Comparison of ENCODE assay signal across 26 mouse cellular contexts in the genomic region with DNA sequence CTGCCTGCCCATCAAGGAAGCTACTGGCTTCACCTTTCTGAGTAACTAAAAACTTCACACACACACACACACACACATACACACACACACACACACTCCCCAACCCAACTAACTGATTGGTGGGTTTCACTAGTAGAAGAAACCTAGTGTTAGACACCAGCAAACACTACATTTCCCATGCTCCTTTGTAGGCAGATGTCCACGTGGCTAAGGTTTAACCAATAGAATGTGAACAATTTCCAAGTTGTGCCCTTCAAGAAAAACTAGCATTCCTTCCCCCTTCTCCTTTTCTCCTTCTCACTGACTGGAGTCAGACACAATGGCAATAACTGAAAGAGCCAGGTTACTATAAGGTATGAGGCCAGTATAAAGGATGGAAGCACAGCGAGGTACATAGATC.
"Had no signal": no experiment of that assay in that cellular context is flagged by ENCODE, and none has a peak within 500 bp of the region (broad histone marks: within the 10 kb centered on the region; RNA-seq: fewer than 3 reads in every experiment).

No protein-coding gene starts in this region.

- H3K4me3 ChIP-seq: heart, adult 2 months; heart, embryonic 13.5 days; heart, embryonic 15.5 days; hindbrain, embryonic 13.5 days; hindbrain, embryonic 15.5 days; kidney, embryonic 15.5 days; limb, embryonic 10.5 days; limb, embryonic 12.5 days had no signal

- H3K36me3 ChIP-seq: heart, embryonic 13.5 days; heart, embryonic 15.5 days; hindbrain, embryonic 13.5 days; hindbrain, embryonic 15.5 days; kidney, embryonic 15.5 days; limb, embryonic 10.5 days; limb, embryonic 12.5 days had no signal

- H3K4me2 ChIP-seq: heart, embryonic 11.5 days; heart, embryonic 13.5 days; heart, embryonic 15.5 days; hindbrain, embryonic 13.5 days; hindbrain, embryonic 15.5 days; kidney, embryonic 15.5 days; limb, embryonic 12.5 days; liver, embryonic 11.5 days had no signal

- ATAC-seq: hindbrain, postnatal 0 days; intestine, embryonic 16.5 days had no signal

- H3K27me3 ChIP-seq: heart, embryonic 13.5 days; heart, embryonic 15.5 days; hindbrain, embryonic 15.5 days; kidney, embryonic 15.5 days had no signal

- H3K4me1 ChIP-seq: heart, embryonic 13.5 days; heart, embryonic 15.5 days; hindbrain, embryonic 13.5 days; hindbrain, embryonic 15.5 days; kidney, embryonic 15.5 days; limb, embryonic 12.5 days had no signal

- H3K9me3 ChIP-seq: heart, embryonic 13.5 days; heart, embryonic 15.5 days; hindbrain, embryonic 13.5 days; hindbrain, embryonic 15.5 days; kidney, embryonic 15.5 days; limb, embryonic 10.5 days; limb, embryonic 12.5 days had no signal

- H3K9ac ChIP-seq: heart, embryonic 13.5 days; heart, embryonic 15.5 days; hindbrain, embryonic 13.5 days; hindbrain, embryonic 15.5 days; kidney, embryonic 15.5 days; limb, embryonic 12.5 days had no signal

- DNase-seq: gastrocnemius, postnatal 14 days; gastrocnemius, postnatal 36 days; heart, adult 11 months; heart, adult 2 months; heart, postnatal 14 days; heart, postnatal 36 days; kidney, adult 11 months; kidney, adult 2 months; kidney, adult 9 months; kidney, postnatal 14 days; kidney, postnatal 36 days; layer of hippocampus, adult 9-11 months; layer of hippocampus, postnatal 36 days; liver had no signal

- H3K27ac ChIP-seq: heart, adult 2 months; heart, embryonic 13.5 days; heart, embryonic 15.5 days; hindbrain, embryonic 13.5 days; hindbrain, embryonic 15.5 days; hindbrain, postnatal 0 days; kidney, embryonic 15.5 days; kidney, postnatal 0 days; limb, embryonic 10.5 days; limb, embryonic 12.5 days had no signal
